Mouse (Mus musculus) liver, embryonic 14.5 days (tissue): ENCODE measurements around the gene Wbp2. TPM values are rescaled to one million over a fixed set of nuclear protein-coding genes. Genes with fewer than 3 reads are reported as not detected.

ENCODE experiments used
- ATAC-seq: fragments of 200-750 bp; cut with Nextera tagmentation; 2 replicates; pipeline ENCODE4 v1.8.0; 2017; ENCODE audit warnings: moderate number of reproducible peaks, mild to moderate bottlenecking, moderate library complexity; ENCODE audit not compliant: insufficient read depth
- DNase-seq, 3 experiments: peaks; one replicate each; pipeline ENCODE4 v3.0.0-alpha.2; 2012 to 2013; ENCODE audit warnings: low read depth in 3 of 3, low spot score in 3 of 3
- H3K27ac ChIP-seq: fragments of 300-500 bp; sonication (generic); 2 replicates; pipeline ENCODE4 v1.5.1; 2014; ENCODE audit warnings: moderate library complexity, mild to moderate bottlenecking, control low read depth, inconsistent platforms
- H3K27me3 ChIP-seq: fragments of 300-500 bp; sonication (generic); 2 replicates; pipeline ENCODE4 v1.6.1; 2014; ENCODE audit warnings: mild to moderate bottlenecking, low read length, moderate library complexity; ENCODE audit not compliant: control insufficient read depth, insufficient read depth
- H3K36me3 ChIP-seq: fragments of 300-500 bp; sonication (generic); replicated peaks from 2 replicates; pipeline ENCODE4 v1.6.1; 2014; ENCODE audit warnings: low read depth; ENCODE audit not compliant: control insufficient read depth, insufficient read depth
- H3K4me1 ChIP-seq, 2 experiments: fragments of 200-500 bp in 1 of 2; fragments of 300-500 bp in 1 of 2; sonication (generic) in 1 of 2; replicated peaks; 2 replicates each; pipeline ENCODE4 v1.6.1; 2012 to 2014; ENCODE audit warnings: antibody characterized with exemption in 1 of 2, inconsistent platforms in 1 of 2, low read length in 1 of 2; ENCODE audit not compliant: control insufficient read depth in 2 of 2, insufficient read depth in 2 of 2
- H3K4me2 ChIP-seq: fragments of 300-500 bp; sonication (generic); 2 replicates; pipeline ENCODE4 v1.6.1; 2014; ENCODE audit warnings: low read depth, mild to moderate bottlenecking, control low read depth, moderate library complexity
- H3K4me3 ChIP-seq, 2 experiments: fragments of 200-500 bp in 1 of 2; fragments of 300-500 bp in 1 of 2; sonication (generic) in 1 of 2; 2 replicates each; pipeline ENCODE4 v1.5.1; 2012 to 2014; ENCODE audit warnings: low read depth in 2 of 2, low read length in 2 of 2, mild to moderate bottlenecking in 2 of 2, control low read depth in 1 of 2, inconsistent platforms in 1 of 2, moderate library complexity in 1 of 2; ENCODE audit not compliant: insufficient read depth in 1 of 2
- H3K9ac ChIP-seq: fragments of 300-500 bp; sonication (generic); replicated peaks from 2 replicates; pipeline ENCODE4 v1.6.1; 2014; ENCODE audit warnings: mild to moderate bottlenecking, control low read depth, moderate library complexity
- H3K9me3 ChIP-seq: fragments of 300-500 bp; sonication (generic); 2 replicates; pipeline ENCODE4 v1.6.1; 2016; ENCODE audit warnings: low read length, mixed read lengths; ENCODE audit not compliant: control insufficient read depth
- CTCF ChIP-seq: IDR thresholded peaks from 2 replicates; pipeline ENCODE4 v1.5.1; 2016; ENCODE audit warnings: antibody characterized with exemption, low read depth, control low read depth
- EP300 ChIP-seq: IDR thresholded peaks from 2 replicates; pipeline ENCODE4 v1.6.1; 2016; ENCODE audit warnings: antibody characterized with exemption, low read depth
- WGBS: fragments of 180-500 bp; shearing (Covaris S2); extraction: QIAGEN DNeasy Blood & Tissue Kit; methylation state at CpG from one replicate; pipeline ENCODE4 v1.1.7; 2014; ENCODE audit not compliant: insufficient replicate concordance; 5-methylcytosine and 5-hydroxymethylcytosine counted together
- polyA plus RNA-seq, 2 experiments: library from polyadenylated mRNA; depleted of rRNA in 1 of 2; stranded (reverse) in 1 of 2; unstranded in 1 of 2; fragments of >200 nt; fragmentation: Nextera tagmentation in 1 of 2; extraction: Ambion mirVana in 1 of 2; gene quantifications; 2 replicates each; pipeline versions ENCODE4 v1.2.1 to v1.2.3; 2012 to 2014

Wbp2 gene
- polyA plus RNA-seq, 2 experiments: 46.2 to 74.5 TPM

DNA sequence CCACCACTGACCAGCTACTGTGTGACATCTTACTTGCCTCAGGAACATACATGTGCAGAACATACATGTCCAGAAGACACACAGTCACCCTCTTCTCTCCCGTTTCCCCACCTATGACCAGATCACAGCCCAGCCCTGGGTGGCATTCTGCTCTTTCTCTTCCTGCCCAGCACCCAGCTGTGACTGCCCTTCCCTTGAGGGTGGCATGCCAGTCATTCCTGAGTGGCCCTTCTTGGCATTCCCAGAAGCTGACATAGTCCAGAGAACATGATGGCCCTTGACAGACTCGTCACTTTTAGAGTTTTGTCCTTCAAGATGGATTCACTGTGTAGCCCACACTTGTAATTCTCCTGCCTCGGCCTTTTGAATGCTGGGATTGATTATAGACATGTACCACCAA, 14.2 kb downstream of the Wbp2 start:
- no peak overlapping the region for H3K27ac ChIP-seq
- no peak for TF ChIP-seq CTCF
- no peak for TF ChIP-seq EP300
- DNase-seq: no peak
- no peaks in the 10 kb centered on the region for H3K27me3 ChIP-seq
- WGBS: 73% methylated on average over 3 of the region's 3 CpGs
- no peak overlapping the region for H3K9ac ChIP-seq
- H3K9me3 ChIP-seq: no peaks in the 10 kb centered on the region
- peaks cover 13 to 15% of the 10 kb centered on the region in 2 experiments for H3K4me1 ChIP-seq
- no peak overlapping the region for H3K4me2 ChIP-seq
- no peak overlapping the region for H3K4me3 ChIP-seq
- peaks cover 2% of the 10 kb centered on the region; the same call in 1 of the 2 replicates for H3K36me3 ChIP-seq
- ATAC-seq: no peak

DNA sequence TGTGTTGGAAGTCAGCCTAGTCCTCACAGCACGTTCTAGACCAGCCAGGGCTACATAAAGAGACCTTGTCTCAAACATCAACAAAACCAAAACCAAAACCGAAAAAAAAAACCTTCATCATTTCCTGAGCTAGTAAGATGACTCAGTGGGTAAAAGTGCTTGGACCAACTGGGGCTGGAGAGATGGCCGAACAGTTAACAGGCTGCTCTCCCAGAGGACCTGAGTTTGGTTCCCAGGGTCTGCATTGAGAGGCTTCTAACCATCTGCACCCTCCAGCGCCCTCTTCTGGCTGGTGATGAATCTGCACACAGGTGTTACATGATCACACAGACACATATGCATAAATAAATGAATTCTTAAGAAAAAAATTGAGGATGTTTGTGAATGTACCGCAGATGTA, 15.3 kb downstream of the Wbp2 start:
- Histone ChIP-seq H3K9me3 (no peaks in the 10 kb centered on the region), H3K36me3 (peaks cover 2% of the 10 kb centered on the region; the same call in 1 of the 2 replicates)

DNA sequence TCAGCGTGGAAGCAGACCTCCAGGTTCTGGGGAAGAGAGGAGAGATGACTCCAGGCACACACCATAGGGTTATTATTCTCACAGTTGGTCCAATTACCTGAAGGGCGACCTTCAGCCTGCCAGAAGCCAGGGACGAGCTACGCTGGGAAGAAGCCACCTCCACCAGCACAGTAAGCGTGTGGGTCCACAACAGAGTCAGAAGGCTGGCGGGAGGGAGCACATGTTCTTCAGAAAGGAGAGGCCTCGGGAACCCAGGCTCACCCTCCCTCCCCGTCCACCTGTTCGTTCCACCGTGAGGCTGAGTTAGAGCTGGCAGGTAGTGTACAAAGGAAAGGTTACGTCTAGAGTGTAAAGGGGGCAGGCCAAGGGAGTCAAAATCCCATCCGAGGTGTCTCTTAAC, 21.4 kb downstream of the Wbp2 start:
- Histone ChIP-seq H3K36me3 (peaks cover 8% of the 10 kb centered on the region), H3K4me1 (no peaks in the 10 kb centered on the region), H3K4me3 (no peak overlapping the region), H3K9me3 (no peaks in the 10 kb centered on the region), H3K4me2 (no peak overlapping the region), H3K27me3 (no peaks in the 10 kb centered on the region), H3K27ac (no peak overlapping the region), H3K9ac (no peak overlapping the region)
- TF ChIP-seq CTCF (no peak), EP300 (no peak)
- 85% methylated on average over 12 of the region's 12 CpGs for WGBS
- DNase-seq: no peak
- ATAC-seq: no peak

More for the DNA sequence above, 15.3 kb downstream of the Wbp2 start:
- ATAC-seq (no peak), DNase-seq (no peak)
- Histone ChIP-seq H3K4me1 (peaks cover 10 to 12% of the 10 kb centered on the region in 2 experiments), H3K4me2 (no peak overlapping the region), H3K27me3 (no peaks in the 10 kb centered on the region), H3K27ac (no peak overlapping the region), H3K9ac (no peak overlapping the region), H3K4me3 (no peak overlapping the region)
- WGBS: 38% methylated on average over 5 of the region's 5 CpGs
- TF ChIP-seq EP300 (no peak), CTCF (peak; percentile 75)

DNA sequence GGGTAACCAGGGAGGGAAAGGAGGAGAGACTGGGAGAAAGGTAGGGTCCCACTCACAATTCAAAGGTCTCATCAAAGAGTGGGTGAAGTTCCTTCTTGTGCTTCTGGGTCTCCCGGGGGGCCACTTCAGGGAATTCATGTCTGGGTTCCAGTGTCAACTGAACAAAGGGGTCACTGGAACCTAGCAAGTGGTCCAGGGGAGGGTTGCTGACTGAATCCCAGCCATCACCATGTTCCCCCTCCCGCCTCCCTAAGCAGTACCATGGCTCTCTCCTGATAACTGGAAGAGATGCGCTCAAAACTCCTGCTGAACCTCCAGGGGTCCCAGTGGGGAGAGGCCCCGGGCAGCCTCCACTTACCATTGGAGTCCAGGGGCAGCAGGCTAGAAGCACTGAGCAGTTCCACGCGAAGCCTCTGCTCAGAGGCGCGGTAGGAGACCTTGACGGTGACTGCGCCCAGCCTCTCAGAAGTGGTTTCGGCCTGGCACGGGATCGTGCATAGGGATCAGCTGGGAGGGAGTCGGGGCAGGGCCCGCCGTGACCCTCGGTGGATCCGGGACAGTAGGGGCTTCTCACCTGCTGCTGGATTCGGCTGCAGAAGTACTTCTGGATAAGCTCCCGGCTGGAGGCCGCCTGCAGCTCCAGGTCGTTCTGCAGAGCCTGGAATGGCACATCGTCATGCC, 22.5 kb downstream of the Wbp2 start:
- WGBS: 76% methylated on average over 23 of the region's 23 CpGs
- ATAC-seq: no peak
- no peak for TF ChIP-seq CTCF
- TF ChIP-seq EP300: no peak
- no peak overlapping the region for H3K4me3 ChIP-seq
- H3K9ac ChIP-seq: no peak overlapping the region
- no peak for DNase-seq
- no peaks in the 10 kb centered on the region for H3K27me3 ChIP-seq
- H3K9me3 ChIP-seq: no peaks in the 10 kb centered on the region
- H3K36me3 ChIP-seq: peaks cover 8% of the 10 kb centered on the region
- no peaks in the 10 kb centered on the region for H3K4me1 ChIP-seq
- no peak overlapping the region for H3K27ac ChIP-seq
- no peak overlapping the region for H3K4me2 ChIP-seq

DNA sequence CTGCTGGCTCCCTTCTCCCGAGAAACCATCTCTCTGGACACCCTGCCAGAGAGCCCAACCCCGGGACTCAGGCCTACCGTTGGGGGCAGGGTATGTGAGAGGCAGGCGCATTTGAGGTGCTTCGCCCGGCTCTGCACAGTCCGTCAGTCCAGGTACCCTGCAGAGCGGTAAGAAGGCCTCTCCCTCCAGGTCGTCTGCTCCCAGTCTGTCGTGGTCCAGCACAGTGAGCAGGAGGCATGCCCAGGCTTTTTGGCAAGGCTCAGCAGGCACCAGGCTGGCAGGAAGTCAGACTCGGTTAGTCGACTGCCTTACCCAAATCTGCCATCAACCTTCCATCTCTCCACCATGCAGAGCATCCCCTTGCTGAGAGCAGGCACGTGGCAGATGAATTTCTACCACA, 23.2 kb downstream of the Wbp2 start:
- ATAC-seq (no peak), DNase-seq (no peak)
- Histone ChIP-seq H3K4me1 (no peaks in the 10 kb centered on the region), H3K36me3 (peaks cover 16% of the 10 kb centered on the region), H3K4me2 (no peak overlapping the region), H3K4me3 (no peak overlapping the region), H3K27me3 (no peaks in the 10 kb centered on the region), H3K27ac (no peak overlapping the region), H3K9me3 (no peaks in the 10 kb centered on the region), H3K9ac (no peak overlapping the region)
- 70% methylated on average over 13 of the region's 13 CpGs for WGBS
- TF ChIP-seq CTCF: no peak
- no peak for TF ChIP-seq EP300
